Mouse (Mus musculus) stomach, embryonic 15.5 days (tissue): ENCODE data around the gene Crhr1. TPM values are rescaled to one million over a fixed set of nuclear protein-coding genes. Genes with fewer than 3 reads are reported as not detected.
A peak's percentile ranks its signal among the peaks of the same experiment; 100 is the strongest.

Source experiments
- ATAC-seq: fragments of 200-750 bp; cut with Nextera tagmentation; 2 replicates; pipeline ENCODE4 v1.8.0; 2017; ENCODE audit warnings: low read depth, moderate number of reproducible peaks, moderate TSS enrichment; ENCODE audit not compliant: insufficient read depth, low FRiP score
- H3K27ac ChIP-seq: fragments of 300-500 bp; sonication (generic); 2 replicates; pipeline ENCODE4 v1.5.1; 2015; ENCODE audit warnings: mild to moderate bottlenecking, inconsistent platforms
- H3K27me3 ChIP-seq: fragments of 300-500 bp; sonication (generic); replicated peaks from 2 replicates; pipeline ENCODE4 v1.6.1; 2015; ENCODE audit warnings: inconsistent platforms
- H3K36me3 ChIP-seq: fragments of 300-500 bp; sonication (generic); 2 replicates; pipeline ENCODE4 v1.6.1; 2015; ENCODE audit warnings: inconsistent platforms
- H3K4me1 ChIP-seq: fragments of 300-500 bp; sonication (generic); 2 replicates; pipeline ENCODE4 v1.6.1; 2015; ENCODE audit warnings: inconsistent platforms
- H3K4me2 ChIP-seq: fragments of 300-500 bp; sonication (generic); 2 replicates; pipeline ENCODE4 v1.6.1; 2015; ENCODE audit warnings: mild to moderate bottlenecking, inconsistent platforms
- H3K4me3 ChIP-seq: fragments of 300-500 bp; sonication (generic); replicated peaks from 2 replicates; pipeline ENCODE4 v1.5.1; 2015; ENCODE audit warnings: inconsistent platforms
- H3K9ac ChIP-seq: fragments of 300-500 bp; sonication (generic); 2 replicates; pipeline ENCODE4 v1.6.1; 2015; ENCODE audit warnings: inconsistent platforms
- H3K9me3 ChIP-seq: fragments of 300-500 bp; sonication (generic); 2 replicates; pipeline ENCODE4 v1.6.1; 2016; ENCODE audit warnings: inconsistent platforms
- WGBS: fragments of 180-500 bp; shearing (Covaris S2); methylation state at CpG from one replicate; pipeline ENCODE4 v1.1.7; 2015; 5-methylcytosine and 5-hydroxymethylcytosine counted together
- polyA plus RNA-seq: library from polyadenylated mRNA; unstranded; fragments of >200 nt; fragmentation: Nextera tagmentation; extraction: Ambion mirVana; gene quantifications from 2 replicates; pipeline ENCODE4 v1.2.1, GENCODE M21; 2015

Crhr1 gene
- polyA plus RNA-seq, result 0.27 and 0.39 TPM in 2 replicates

DNA sequence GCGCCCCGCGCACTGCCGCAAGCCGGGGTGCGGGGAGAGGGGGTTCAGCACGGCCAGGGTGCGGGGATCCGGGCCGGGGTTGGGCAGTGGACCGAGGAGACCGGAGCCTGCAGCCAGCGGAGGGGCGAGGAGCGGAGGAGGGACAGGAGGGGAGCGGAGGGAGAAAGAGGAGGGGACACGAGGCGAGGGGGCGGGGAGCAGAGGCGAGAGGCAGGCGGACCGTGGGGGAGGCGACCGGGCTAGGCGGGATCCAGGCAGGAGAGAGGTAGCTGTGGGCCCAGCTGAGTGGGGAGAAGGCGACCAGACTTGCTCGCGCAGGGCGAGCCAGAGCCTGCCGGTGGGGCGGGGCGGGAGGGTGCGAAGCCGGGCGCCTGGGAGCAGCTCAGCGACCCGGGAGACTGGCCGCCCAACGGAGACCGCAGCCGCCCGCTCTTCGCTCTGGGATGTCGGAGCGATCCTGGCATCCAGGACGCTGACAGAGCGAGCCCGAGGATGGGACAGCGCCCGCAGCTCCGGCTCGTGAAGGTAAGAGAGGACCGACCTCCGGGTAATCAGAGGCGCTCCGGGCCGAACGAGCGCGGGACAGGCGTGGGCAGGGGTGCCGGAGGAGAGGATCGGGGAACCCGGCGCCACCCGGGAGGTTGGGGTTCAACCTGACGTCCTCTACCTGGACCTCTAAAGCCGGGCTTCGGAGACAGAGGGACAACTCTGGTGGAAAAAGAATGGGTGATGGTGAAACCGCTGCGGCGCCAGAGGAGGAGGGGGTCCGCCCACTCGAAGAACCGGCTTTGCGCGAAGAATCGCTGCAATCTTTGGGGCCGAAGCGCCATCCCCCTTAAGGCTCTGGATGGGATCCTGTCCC is at the start of gene Crhr1:
TSS of gene Crhr1 (plus strand) at position 276 of the 862 bp plus-strand sequence.
- H3K9ac ChIP-seq, result no peak within 1 kb of the TSS
- no peak; the same call in 1 of the 2 replicates for ATAC-seq
- 1% methylated on average over 66 of the region's 80 CpGs for WGBS

DNA sequence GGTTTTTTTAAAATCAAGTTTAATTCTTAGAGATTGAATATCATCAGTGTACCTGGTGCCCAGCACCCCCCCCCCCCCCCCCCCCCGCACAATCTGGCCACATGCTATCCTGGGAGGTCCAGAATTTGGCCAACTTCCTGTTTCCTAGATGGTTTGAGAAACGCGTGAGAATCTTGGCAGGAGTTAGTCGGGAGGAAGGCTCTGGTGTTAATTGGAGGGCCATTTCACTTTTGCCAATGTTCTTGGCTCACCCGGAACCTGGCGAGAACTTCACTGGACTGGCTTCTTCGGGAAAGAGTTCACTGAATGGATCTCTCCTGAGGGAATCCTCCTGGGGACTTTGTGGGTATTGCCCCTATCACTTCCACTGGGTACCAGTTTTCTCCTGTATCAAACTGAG is 49.4 kb upstream of the Crhr1 start:
- H3K27me3 ChIP-seq, result no peaks in the 10 kb centered on the region
- WGBS, result 81% methylated on average over 6 of the region's 7 CpGs

More for the DNA sequence above, at the start of gene Crhr1:
- Histone ChIP-seq H3K27ac (no peak within 1 kb of the TSS), H3K4me1 (peaks cover 18% of the 10 kb centered on the region; the same call in 1 of the 2 replicates), H3K4me3 (peak within 1 kb of the TSS; percentile 48), H3K9me3 (no peaks in the 10 kb centered on the region), H3K27me3 (peaks cover 59% of the 10 kb centered on the region), H3K36me3 (no peaks in the 10 kb centered on the region), H3K4me2 (peak within 1 kb of the TSS; percentile 94)

DNA sequence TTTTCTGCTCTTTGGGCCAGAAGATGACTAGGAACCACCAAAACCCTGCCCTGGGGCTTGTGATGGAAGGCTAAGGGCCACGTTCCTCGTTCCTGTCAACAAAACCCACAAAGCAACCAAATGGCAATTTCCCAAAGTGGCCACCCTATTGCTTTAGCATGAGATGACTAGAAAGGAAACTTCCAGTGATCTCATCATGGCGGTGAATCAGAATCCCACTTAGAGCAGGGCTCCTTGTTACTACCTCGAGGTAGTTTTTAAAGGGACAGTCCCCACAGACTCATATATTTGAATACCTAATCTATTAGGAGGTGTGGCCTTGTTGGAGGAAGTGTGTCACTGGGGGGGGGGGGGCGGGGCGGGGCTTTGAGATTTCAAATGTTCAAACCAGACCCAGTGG is 48.9 kb upstream of the Crhr1 start:
- no peak for ATAC-seq
- Histone ChIP-seq H3K36me3 (no peaks in the 10 kb centered on the region), H3K27me3 (no peaks in the 10 kb centered on the region), H3K4me1 (no peaks in the 10 kb centered on the region), H3K27ac (no peak overlapping the region), H3K4me3 (no peak overlapping the region), H3K4me2 (no peak overlapping the region), H3K9ac (no peak overlapping the region), H3K9me3 (no peaks in the 10 kb centered on the region)
- WGBS, result 73% methylated on average over 6 of the region's 6 CpGs

More for the DNA sequence above, 49.4 kb upstream of the Crhr1 start:
- no peaks in the 10 kb centered on the region for H3K36me3 ChIP-seq
- no peak overlapping the region for H3K9ac ChIP-seq
- no peak overlapping the region for H3K4me2 ChIP-seq
- no peaks in the 10 kb centered on the region for H3K9me3 ChIP-seq
- no peak overlapping the region for H3K4me3 ChIP-seq
- no peaks in the 10 kb centered on the region for H3K4me1 ChIP-seq
- no peak for ATAC-seq
- no peak overlapping the region for H3K27ac ChIP-seq

DNA sequence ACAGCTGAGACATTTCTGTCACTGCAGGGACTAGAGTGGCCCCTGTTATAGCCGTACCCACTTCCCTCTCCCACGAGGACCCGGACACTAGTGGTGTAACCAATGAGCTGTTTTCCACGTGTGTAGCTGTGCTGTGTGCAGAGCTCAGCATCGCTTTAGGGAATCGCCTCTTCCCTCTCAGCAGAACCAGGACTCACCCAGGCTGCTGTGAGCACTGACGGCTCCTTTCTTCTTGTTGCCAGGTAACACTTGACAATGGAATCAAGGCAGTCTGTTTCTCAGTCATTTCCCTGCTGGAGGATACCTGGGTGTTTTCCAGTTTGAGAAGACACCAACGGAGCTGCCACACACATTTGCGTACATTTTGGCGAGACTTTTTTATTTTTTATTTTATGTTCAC is 44.1 kb upstream of the Crhr1 start:
- Histone ChIP-seq H3K4me2 (no peak overlapping the region), H3K9me3 (no peaks in the 10 kb centered on the region), H3K27ac (no peak overlapping the region), H3K9ac (no peak overlapping the region), H3K4me1 (no peaks in the 10 kb centered on the region), H3K36me3 (no peaks in the 10 kb centered on the region), H3K4me3 (no peak overlapping the region), H3K27me3 (no peaks in the 10 kb centered on the region)
- 66% methylated on average over 10 of the region's 10 CpGs for WGBS
- ATAC-seq, result no peak

DNA sequence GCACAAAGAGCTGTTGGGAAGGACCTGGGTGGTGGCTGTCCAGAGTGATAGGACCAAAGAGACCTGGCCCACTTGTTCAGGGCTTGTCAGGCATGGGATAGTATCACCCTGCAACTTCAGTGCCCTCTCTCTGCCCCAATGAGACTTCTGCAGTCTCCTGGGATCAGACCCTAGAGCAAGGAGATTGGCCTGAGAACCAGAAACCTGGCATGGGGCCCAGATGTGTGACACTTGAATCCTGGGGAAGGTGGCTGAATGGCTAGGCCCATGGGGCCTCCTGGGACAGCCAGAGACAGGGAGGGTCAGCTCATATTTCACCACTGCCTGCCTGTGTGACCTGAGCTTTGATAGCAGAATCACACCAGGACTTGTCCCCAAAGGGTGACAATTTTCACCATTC is 41.9 kb upstream of the Crhr1 start:
- Histone ChIP-seq H3K36me3 (no peaks in the 10 kb centered on the region), H3K27me3 (no peaks in the 10 kb centered on the region), H3K27ac (no peak overlapping the region), H3K4me1 (no peaks in the 10 kb centered on the region), H3K9ac (no peak overlapping the region), H3K9me3 (no peaks in the 10 kb centered on the region), H3K4me3 (no peak overlapping the region), H3K4me2 (no peak overlapping the region)
- no peak for ATAC-seq

DNA sequence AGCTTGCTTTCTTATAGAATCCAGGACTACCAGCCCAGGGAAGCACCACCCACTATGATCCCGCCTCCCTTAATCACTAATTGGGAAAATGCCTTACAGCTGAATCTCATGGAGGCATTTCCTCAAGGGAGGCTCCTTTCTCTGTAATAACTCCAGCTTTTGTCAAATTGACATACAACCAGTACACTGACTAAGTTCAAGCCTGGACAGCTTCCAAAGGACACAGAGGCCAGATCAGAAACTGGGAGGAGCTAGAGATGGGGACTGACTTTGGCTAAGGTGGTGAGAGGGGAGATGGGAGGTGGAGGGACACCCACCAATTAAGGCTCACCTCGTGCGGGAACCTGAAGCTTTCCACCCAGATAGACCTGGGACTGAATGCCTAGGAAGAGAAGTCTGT is 37.5 kb upstream of the Crhr1 start:
- H3K36me3 ChIP-seq, result no peaks in the 10 kb centered on the region
- H3K9ac ChIP-seq, result no peak overlapping the region
- no peak overlapping the region for H3K4me2 ChIP-seq
- no peak for ATAC-seq
- H3K27me3 ChIP-seq, result no peaks in the 10 kb centered on the region
- no peaks in the 10 kb centered on the region for H3K4me1 ChIP-seq
- H3K27ac ChIP-seq, result no peak overlapping the region
- H3K9me3 ChIP-seq, result no peaks in the 10 kb centered on the region
- WGBS, result 64% methylated on average over 3 of the region's 3 CpGs
- no peak overlapping the region for H3K4me3 ChIP-seq

DNA sequence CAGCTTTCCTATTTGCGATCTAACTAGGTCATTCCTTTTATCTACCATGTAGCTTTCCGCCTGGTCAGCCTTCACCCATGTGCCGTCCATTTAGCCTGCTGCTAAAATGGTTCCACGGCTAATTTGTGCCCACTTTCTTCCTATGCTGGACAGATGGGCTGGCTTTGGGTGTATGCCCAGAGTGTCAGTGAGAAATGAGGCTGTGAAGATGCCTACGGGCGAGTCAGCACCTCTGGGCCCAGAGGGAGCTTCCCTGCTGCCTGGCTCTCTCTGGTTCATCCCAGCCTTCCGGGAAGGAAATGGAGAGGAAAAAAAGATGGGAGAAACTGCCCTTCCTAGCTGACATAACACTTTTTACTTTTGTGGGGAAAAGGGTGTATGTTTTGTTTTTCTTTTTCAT is 36.1 kb upstream of the Crhr1 start:
- Histone ChIP-seq H3K9ac (no peak overlapping the region), H3K4me3 (no peak overlapping the region), H3K27me3 (no peaks in the 10 kb centered on the region), H3K36me3 (no peaks in the 10 kb centered on the region), H3K9me3 (no peaks in the 10 kb centered on the region), H3K27ac (no peak overlapping the region), H3K4me2 (no peak overlapping the region), H3K4me1 (no peaks in the 10 kb centered on the region)
- WGBS, result 85% methylated on average over 7 of the region's 7 CpGs
- no peak for ATAC-seq

DNA sequence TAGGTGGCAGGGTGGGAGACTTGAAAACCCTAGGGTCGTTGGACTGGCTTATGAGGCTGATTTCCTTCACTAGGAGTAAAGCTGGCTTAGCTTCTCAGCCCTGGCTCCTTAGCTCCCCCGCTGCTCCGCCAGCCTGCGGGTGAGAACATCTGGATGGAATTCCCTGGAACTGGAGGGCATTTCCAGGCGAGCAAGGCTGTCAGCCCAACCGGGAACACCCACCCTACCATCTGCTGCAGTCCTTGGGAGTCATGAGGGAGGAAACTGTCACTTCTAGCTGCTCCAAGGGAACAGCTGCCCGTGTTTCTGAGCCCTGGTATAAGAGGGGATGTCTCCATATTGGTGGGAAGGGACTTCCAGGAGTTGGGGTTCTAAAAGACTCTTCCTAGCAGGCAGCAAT is 33.1 kb upstream of the Crhr1 start:
- H3K9me3 ChIP-seq, result no peaks in the 10 kb centered on the region
- no peaks in the 10 kb centered on the region for H3K36me3 ChIP-seq
- H3K4me2 ChIP-seq, result no peak overlapping the region
- no peak for ATAC-seq
- WGBS, result 23% methylated on average over 7 of the region's 7 CpGs
- no peaks in the 10 kb centered on the region for H3K27me3 ChIP-seq
- no peaks in the 10 kb centered on the region for H3K4me1 ChIP-seq
- no peak overlapping the region for H3K4me3 ChIP-seq
- no peak overlapping the region for H3K9ac ChIP-seq
- H3K27ac ChIP-seq, result no peak overlapping the region

DNA sequence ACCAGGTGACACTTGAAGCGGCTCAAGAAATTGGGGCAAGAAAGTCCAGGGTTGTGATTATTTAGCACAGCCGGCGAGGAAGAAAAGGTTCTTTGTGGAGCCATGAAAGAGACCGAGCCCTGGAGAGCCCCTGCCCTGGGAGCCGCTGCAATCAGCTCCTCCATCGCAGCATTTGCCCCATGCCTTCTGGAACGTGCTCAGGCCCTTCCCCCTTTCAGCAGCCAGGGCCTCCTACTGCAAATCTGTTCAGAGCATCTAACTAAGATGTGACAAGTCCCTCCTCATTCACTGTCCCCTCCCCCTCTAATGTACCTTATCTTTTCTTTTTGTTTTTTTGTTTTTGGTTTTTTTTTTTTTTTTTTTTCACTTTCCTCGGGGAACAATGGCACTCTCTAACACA is 30.0 kb upstream of the Crhr1 start:
- Histone ChIP-seq H3K27me3 (no peaks in the 10 kb centered on the region), H3K4me2 (no peak overlapping the region), H3K36me3 (no peaks in the 10 kb centered on the region), H3K9me3 (no peaks in the 10 kb centered on the region), H3K27ac (no peak overlapping the region), H3K4me3 (no peak overlapping the region), H3K4me1 (no peaks in the 10 kb centered on the region), H3K9ac (no peak overlapping the region)
- ATAC-seq, result no peak
- WGBS, result 43% methylated on average over 8 of the region's 8 CpGs

DNA sequence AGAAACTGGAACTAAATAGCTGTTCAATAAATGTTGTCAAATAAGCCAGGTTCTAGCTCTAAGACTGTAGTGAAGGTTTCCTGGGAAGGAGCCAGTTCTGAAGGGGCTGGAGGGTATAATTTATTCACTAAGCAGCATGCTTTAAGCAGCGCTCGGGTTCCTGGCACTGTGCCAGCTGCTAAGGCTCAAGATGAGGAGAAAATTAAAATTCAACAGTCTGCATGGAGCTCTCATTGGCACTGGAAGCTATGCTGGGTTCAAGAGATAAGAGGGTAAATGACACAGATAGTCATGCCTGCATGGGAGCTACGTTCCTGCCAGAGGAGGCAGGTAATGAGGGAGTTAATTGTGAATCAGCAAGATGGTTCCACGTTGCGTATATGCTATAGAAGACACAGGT is 26.3 kb upstream of the Crhr1 start:
- no peak overlapping the region for H3K27ac ChIP-seq
- no peak for ATAC-seq
- no peaks in the 10 kb centered on the region for H3K4me1 ChIP-seq
- 47% methylated on average over 5 of the region's 5 CpGs for WGBS
- H3K4me3 ChIP-seq, result no peak overlapping the region
- H3K4me2 ChIP-seq, result no peak overlapping the region
- H3K27me3 ChIP-seq, result no peaks in the 10 kb centered on the region
- no peak overlapping the region for H3K9ac ChIP-seq
- no peaks in the 10 kb centered on the region for H3K9me3 ChIP-seq
- H3K36me3 ChIP-seq, result no peaks in the 10 kb centered on the region

DNA sequence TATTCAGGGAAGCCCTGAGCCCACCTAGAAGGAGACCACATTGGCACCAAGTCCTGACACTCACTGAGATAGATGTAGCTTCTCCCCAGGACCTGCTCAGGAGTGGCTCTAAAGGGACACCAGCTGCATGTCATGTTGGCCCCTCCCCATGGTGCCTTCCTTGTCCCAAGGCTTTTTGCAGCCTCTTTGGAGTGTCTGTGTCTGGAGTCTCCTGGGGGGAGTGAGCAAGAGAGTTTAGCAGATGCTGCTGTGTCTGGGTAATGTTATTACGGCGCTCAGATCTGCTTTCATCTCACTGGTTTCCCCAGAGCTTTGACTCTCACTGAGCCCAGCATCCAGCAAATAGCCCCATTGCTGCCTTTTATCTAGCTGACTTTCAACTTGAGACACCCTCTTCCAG is 25.7 kb upstream of the Crhr1 start:
- Histone ChIP-seq H3K4me1 (no peaks in the 10 kb centered on the region), H3K4me3 (no peak overlapping the region), H3K27ac (no peak overlapping the region), H3K36me3 (no peaks in the 10 kb centered on the region), H3K9ac (no peak overlapping the region), H3K4me2 (no peak overlapping the region), H3K27me3 (no peaks in the 10 kb centered on the region), H3K9me3 (no peaks in the 10 kb centered on the region)
- 59% methylated on average over 2 of the region's 2 CpGs for WGBS
- ATAC-seq, result no peak

DNA sequence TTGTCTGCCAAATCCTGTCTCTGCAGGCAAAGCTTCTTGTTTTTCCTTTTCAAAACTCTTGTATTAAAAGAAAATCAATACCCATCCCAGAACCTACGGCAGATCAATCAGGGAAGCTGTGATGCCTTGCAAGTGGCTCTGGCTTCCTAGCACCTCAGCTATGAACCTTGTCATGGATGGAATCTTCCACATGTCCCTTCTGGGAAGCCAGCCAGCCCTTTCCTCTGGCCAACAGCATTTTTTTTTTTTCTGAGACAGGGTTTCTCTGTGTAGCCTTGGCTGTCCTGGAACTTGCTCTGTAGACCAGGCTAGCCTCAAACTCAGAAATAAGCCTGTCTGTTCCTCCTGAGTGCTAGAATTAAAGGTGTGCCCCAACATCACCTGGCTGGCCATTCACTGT is 22.3 kb upstream of the Crhr1 start:
- H3K4me1 ChIP-seq, result no peaks in the 10 kb centered on the region
- no peak overlapping the region for H3K4me2 ChIP-seq
- no peak overlapping the region for H3K4me3 ChIP-seq
- no peak for ATAC-seq
- H3K27me3 ChIP-seq, result no peaks in the 10 kb centered on the region
- no peak overlapping the region for H3K27ac ChIP-seq
- no peak overlapping the region for H3K9ac ChIP-seq
- H3K9me3 ChIP-seq, result no peaks in the 10 kb centered on the region
- H3K36me3 ChIP-seq, result no peaks in the 10 kb centered on the region
- 61% methylated on average over 1 of the region's 1 CpGs for WGBS

DNA sequence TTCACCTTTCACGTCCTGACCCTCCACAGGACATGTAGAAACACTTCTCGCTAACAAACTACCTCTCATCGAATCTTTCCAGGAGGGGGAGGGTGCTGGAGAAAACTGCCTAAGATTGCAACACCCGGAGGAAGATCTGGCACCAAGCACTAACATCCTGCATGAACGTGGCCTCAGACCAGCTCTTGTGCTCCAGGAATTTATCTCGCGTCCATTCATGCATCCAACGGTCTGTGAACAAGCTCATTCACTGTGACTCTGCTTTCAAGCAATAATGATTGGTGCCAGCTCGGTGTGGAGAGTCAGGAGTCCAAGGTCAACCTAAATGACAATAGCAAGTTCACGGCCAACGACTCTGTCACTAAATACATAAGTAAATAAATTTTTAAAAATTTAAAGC is 20.8 kb upstream of the Crhr1 start:
- ATAC-seq, result no peak
- WGBS, result 72% methylated on average over 11 of the region's 11 CpGs
- Histone ChIP-seq H3K27me3 (no peaks in the 10 kb centered on the region), H3K4me1 (no peaks in the 10 kb centered on the region), H3K4me3 (no peak overlapping the region), H3K9me3 (no peaks in the 10 kb centered on the region), H3K4me2 (no peak overlapping the region), H3K36me3 (no peaks in the 10 kb centered on the region), H3K27ac (no peak overlapping the region), H3K9ac (no peak overlapping the region)
